Mouse (Mus musculus): ENCODE results near the gene Bicra. TPM values are rescaled to one million over a fixed set of nuclear protein-coding genes. Genes with fewer than 3 reads are reported as not detected.

The Bicra gene
- total RNA-seq, 2 experiments from 2014 or later, result 9.1 to 9.7 TPM

GRCm38 (mm10) chr7:16049576-16049915 is 1.8 kb upstream of the Bicra start:
- no peak for DNase-seq
- intact Hi-C loops (cut with DNase I), result loop anchor here (5.0 kb wide), 1 partner anchor 117 kb away; no protein-coding TSS in a partner anchor

DNA sequence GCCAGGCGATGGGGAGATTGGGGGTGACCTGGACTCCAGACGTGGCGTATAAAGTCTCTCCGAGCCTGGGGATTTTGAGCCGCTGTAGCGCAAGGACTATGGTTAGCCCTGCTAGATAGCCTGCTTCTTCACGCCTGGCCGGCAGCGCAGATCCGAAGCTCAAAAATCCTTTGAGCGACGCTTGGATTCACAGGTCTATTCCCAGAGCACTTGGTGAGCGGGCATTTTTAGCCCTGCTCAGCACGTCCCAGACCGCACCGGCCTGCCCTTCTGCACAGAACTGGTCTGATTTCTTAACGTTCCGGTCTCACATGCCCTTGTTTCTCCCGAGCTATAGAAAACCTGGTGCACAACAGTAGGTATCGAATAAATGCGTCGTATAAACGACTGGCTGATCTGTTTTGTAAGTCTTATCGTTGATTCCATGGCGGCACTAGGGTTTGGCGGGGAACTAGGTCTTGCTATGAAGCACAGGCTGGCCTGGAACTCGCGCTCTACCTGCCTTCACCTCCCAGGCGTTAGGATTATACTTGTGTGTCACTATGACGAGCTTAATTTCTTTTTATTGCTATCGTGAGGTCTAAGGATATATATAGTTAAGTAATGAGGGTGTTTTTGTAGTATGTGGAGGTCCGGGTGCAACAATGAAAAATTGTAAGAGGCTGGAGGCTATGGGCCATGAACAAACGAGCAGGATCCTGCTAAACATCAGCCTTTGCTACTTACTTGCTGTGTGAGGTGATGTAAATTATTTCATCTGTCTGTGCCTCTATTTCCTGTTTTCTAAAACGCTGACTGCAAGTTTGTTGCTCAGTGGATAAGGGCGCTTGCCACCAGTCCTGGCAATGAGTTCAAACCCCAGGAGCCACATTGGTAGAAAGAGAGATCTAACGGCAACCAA is 1.2 kb upstream of the Bicra start:
- DNase-seq, result no peak
- intact Hi-C loops (cut with DNase I), result loop anchor here (5.0 kb wide), 1 partner anchor 117 kb away; no protein-coding TSS in a partner anchor

DNA sequence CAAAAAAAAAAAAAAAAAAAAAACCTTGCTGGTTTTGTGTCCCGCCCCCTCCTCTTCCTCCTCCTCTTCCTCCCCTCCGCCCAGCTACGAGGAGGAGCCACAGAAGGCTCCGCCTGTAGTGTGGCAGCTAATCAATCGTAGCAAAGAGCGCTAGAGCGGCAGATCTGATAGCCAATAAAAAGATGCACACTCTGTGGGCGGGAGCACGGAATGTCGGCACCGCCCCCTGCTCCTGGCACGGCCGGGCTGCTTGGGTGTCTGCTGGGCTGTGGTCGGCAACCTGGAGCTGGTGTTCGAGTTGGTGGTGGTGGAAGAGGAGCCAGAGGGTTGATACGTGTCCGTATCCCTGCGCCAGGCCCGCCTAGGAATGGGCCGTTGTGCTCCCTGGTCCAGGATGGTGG is 443 bp upstream of the Bicra start:
- intact Hi-C loops (cut with DNase I), result loop anchor here (5.0 kb wide), 1 partner anchor 116 kb away; no protein-coding TSS in a partner anchor
- DNase-seq, result peak; percentile 97 to 98

DNA sequence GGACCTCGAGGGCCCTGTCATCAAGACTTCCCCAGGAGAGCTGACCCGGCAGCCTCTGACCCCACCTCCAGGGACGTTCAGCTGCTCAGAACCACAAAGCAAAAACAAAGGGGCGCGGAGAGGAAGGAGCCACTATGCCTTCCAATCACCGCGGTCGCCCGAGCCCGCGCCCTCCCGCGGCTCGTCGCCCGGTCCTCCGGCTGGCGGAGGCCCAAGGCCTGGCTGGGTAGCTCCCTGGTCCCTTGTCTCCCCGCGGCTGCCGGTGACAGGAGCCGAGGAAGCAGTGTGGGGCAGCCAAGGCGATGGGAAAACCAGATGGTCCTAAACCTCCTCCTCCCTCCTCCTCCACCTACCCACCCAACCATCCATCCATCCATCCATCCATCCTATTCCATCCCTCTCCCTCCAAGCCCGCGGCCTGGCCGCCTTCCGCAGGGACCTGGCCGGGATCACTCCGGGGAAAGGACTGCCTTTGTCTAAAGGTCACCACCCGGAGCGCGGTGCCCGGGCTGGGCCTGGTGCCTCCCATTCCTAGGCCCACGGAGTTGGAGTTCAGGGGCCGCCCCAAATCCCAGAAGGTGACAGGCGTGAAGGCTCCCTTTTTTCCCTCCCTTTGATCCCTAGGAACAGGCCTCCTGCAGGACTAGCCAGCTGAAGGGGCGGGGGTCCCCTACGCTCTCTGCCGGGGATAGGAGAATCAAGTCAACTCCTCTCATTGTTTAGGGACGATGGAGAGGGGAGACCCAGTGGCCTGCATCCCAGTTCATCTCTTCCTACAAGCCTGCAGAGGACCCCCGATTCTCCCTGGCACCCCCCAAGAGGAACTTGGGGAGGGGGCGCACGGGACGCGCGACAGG is 1.0 kb downstream of the Bicra start:
- intact Hi-C loops (cut with DNase I), result loop anchor here (2.0 to 5.0 kb wide), 2 partner anchors 64 to 114 kb away; no protein-coding TSS in a partner anchor
- peak; percentile 88 for DNase-seq

GRCm38 (mm10) chr7:16046101-16046480 is 1.6 kb downstream of the Bicra start:
- DNase-seq, result peak; percentile 64 to 69
- intact Hi-C loops (cut with DNase I), result loop anchor here (2.0 to 5.0 kb wide), 2 partner anchors 63 to 114 kb away; no protein-coding TSS in a partner anchor

DNA sequence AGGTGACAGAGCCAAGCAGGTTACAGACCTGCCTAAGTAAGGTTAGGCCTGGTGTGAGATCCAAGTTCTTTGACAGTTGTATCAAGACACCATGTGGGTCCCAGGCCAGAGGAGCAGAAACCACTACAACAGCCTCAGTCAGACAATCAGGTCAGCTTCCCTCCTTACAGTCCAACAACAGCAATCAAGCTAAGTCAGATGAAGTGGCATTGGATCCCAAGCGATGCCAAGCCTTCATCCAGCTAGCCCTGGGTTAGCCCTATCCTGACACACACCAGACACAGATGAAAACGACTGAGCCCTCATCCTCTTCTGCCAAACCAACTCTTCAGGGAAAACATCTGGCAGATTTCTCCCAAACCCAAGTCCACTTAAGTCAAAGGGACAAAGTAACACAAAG is 2.2 kb downstream of the Bicra start:
- DNase-seq, result no peak
- intact Hi-C loops (cut with DNase I), result loop anchor here (5.0 kb wide), 1 partner anchor 113 kb away; no protein-coding TSS in a partner anchor

DNA sequence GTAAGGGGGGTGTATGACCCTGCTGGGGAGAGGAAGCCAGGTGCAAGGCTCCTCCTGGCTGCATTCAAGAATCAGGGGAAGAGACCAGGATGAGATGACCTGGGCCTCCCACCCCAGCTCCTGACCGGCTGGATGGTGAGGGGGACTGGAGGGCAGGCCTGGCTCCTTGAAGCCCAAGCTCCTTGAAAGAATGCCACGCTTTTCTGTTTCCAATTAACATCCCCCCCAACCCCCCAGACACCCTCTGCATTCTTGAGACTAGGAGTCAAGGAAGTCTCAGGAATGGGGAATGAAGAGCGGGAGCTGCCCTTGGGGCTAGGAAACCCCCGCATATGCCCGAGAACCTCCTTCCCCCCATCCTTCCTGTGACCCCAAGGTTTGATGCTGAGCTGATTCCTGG is 3.2 kb downstream of the Bicra start:
- intact Hi-C loops (cut with DNase I), result no loop called here
- DNase-seq, result no peak

DNA sequence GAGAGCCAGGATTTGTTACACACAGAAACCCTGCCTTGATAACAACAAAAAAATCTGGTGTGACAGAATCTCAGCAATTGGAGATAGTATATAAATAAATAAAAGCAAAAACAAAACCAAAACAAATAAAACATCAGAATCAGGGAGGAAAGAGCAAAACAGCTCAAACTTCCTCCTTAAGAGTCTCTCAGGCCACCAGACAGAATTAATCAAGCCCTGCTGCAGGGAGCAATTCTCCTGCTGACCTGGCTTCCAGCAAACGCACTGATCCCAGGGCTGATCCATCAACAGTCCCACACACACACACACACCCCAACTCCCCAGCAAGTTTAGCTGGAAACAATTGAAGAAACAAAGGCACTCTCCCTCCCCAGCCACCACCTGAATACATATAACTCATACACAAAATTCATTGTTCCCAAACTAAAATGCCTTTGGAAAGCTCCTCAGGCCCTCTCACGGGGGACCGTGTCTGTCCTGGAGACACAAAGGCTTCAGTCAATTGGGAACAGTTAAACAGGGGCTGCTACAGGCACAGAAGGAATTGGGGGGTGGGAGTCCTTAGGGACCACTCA is 3.8 kb downstream of the Bicra start:
- intact Hi-C loops (cut with DNase I), result no loop called here
- no peak for DNase-seq

GRCm38 (mm10) chr7:16042850-16043775 is 4.6 kb downstream of the Bicra start:
- peak in 1 of 2 experiments; percentile 37 for DNase-seq
- intact Hi-C loops (cut with DNase I), result no loop called here

DNA sequence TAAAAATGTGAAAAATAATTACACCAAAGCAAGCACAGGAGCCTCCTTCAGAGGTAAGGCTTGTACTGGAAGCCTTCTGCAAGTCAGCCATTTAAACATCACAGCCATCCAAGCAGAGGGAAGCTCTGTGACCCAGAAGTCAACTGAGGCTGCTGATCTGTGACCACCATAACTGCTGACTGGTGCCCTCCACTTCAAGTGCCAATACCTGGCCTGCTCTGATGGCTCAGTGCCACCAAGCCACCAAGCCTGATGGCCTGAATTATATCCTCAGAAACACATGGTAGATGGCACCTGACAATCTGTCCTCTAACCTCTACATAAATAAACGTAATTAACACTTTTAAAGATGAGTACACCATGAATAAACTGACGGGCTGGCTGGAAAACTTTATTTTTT is 6.5 kb downstream of the Bicra start:
- intact Hi-C loops (cut with DNase I), result no loop called here
- DNase-seq, result no peak

DNA sequence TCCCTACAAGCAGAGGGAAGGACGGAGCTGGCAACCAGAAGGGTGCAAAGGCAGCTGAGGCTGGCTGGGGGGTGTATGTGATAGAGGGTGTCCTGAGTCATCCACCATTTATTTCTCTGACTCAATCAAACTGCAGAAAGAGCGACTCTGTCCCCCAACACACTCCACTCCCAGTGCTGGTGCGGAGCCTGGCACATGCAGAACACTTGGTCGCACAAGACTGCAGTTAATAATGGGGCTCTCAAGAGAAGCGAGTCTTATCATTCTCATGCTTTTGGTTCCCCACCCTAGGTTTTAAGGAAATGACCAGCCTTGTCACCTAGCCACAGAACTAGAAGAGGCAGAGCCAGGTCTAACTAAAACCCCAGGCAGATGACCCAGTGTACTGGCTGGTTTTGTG is 8.4 kb downstream of the Bicra start:
- DNase-seq, result no peak
- intact Hi-C loops (cut with DNase I), result no loop called here

GRCm38 (mm10) chr7:16036972-16037371 is 10.7 kb downstream of the Bicra start:
- intact Hi-C loops (cut with DNase I), result no loop called here
- DNase-seq, result no peak

- intact Hi-C loops (cut with DNase I), result no loop called here
- no peak for DNase-seq
These were observed 13.9 kb downstream of the Bicra start for GRCm38 (mm10) chr7:16033580-16034461.

- intact Hi-C loops (cut with DNase I), result no loop called here
- no peak for DNase-seq
These were observed 14.7 kb downstream of the Bicra start for GRCm38 (mm10) chr7:16033059-16033458.

GRCm38 (mm10) chr7:16031072-16031471 is 16.6 kb downstream of the Bicra start:
- intact Hi-C loops (cut with DNase I), result no loop called here
- DNase-seq, result no peak

- intact Hi-C loops (cut with DNase I), result no loop called here
- peak; percentile 33 to 50 for DNase-seq
These were observed 19.4 kb downstream of the Bicra start for GRCm38 (mm10) chr7:16028102-16028927.

DNA sequence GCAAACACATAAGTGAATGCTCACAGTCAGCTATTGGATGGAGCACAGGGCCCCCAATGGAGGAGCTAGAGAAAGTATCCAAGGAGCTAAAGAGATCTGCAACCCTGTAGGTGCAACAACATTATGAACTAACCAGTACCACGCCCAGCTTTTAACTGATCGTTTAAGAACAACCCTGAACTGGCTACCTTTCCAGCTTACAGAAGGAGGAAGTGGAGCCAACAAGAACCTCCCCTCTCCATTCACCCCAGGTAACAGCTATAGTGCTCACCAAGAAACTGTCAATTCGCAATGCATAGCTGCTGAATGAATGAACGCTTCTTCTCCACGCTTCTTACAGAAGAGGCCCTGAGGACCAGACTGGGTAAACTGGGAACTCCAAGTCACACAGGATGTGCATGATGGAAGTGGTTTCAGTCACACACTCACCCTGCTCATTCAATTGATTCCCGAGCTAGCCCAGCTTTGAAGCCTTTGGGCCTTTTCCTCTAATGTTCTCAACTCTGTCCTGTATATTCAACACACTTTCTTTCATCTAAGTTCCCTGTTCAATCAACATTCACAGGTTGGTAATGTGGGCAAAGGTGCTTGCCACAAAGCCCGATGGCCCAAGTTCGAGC is 23.0 kb downstream of the Bicra start:
- intact Hi-C loops (cut with DNase I), result no loop called here
- DNase-seq, result no peak

All from heart, postnatal 14 days (tissue).